Mouse (Mus musculus) layer of hippocampus, postnatal 36 days (tissue): ENCODE data around the gene Ssh2. TPM values are rescaled to one million over a fixed set of nuclear protein-coding genes. Genes with fewer than 3 reads are reported as not detected.
A peak's percentile ranks its signal among the peaks of the same experiment; 100 is the strongest.

ENCODE experiments used
- DNase-seq, 2 experiments: peaks; one replicate each; pipeline ENCODE4 v3.0.0; 2022
- total RNA-seq, 2 experiments: library from RNA; stranded (reverse); gene quantifications; 2 replicates each; pipeline ENCODE4 v1.2.3; 2021

The Ssh2 gene
- total RNA-seq, 2 experiments from 2014 or later = 34.2 to 39.7 TPM

- DNase-seq = peak; percentile 70 to 72
These were observed 277.6 kb downstream of the Ssh2 start, which contains the start of gene Git1 for GRCm38 (mm10) chr11:77493512-77494343. Gene Git1 (plus strand): TSS chr11:77493562.

DNA sequence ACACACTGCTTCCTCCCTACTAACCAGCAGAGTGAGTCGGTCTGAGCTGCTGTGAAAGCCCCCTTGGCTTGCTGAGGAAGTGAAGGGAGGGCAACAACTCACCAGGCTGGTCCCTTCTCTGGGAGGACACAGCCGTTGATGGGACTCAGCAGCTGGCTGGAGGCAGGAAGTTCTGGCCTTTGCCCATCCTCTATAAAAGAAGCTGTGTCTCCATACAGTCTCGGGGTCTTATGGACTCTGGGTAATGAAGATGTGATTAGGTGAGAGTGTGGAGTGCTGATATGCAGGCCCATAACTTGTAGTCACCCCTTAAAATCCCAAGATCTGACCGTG, 278.2 kb downstream of the Ssh2 start:
- DNase-seq = no peak

DNA sequence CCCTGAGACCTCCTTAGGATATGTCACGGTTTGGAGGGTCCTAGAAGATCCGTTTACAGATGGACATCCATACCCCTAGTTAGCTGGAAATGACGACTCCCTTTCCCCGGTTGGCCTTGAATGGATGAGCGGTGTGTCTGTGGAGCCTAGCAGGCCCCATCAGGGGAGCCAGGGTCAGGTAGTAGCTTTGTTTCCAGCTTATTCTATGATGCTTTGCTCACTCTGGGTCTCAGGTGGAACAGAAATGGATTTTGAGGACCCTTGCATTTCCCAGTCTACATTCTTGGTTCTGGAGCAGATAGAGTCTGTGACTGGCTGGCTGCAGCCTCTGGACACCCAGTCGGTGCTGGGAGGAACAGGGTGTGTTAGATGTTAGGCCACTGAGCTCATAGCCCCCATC, 278.7 kb downstream of the Ssh2 start:
- no peak for DNase-seq

DNA sequence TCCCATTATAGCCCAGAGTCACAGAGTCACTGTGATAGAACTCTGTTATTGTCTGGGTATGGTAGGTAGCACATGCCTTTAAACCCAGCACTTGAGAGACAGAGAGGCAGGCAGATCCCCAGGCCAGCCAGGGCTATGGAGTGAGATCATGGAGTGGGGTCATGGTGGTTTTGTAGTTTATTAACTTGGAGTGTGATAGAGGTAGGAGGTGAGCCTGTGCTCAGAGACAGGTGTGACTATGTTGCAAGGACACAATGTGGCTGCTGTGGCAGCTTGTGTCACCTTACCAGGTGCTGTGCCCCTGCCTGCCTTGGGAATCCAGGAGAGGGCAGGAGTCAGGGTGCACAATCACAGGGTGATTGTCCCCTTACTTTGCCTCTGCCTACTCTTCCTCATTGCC, 279.4 kb downstream of the Ssh2 start:
- DNase-seq = no peak

- no peak for DNase-seq
These were observed 281.3 kb downstream of the Ssh2 start for GRCm38 (mm10) chr11:77497341-77497756.

GRCm38 (mm10) chr11:77497851-77498250, 281.8 kb downstream of the Ssh2 start:
- DNase-seq = no peak

- DNase-seq = no peak
These were observed 282.4 kb downstream of the Ssh2 start for GRCm38 (mm10) chr11:77498261-77499139.

DNA sequence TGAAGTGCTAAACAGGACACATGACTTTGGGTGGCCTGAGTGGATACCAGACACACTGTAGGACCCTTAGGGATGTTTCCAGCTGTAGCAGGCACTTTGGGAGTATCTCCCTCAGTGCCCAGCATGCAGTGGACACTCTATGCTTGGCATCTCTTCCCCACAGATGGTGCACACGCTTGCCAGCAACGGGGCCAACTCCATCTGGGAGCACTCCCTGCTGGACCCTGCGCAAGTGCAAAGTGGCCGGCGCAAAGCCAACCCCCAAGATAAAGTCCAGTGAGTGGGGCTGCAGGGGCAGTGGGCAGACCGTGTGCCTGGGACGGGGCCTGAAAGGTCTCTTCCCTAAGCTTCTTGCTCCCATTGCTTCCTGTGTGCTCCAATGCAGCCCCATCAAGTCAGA, 283.3 kb downstream of the Ssh2 start:
- DNase-seq = no peak

DNA sequence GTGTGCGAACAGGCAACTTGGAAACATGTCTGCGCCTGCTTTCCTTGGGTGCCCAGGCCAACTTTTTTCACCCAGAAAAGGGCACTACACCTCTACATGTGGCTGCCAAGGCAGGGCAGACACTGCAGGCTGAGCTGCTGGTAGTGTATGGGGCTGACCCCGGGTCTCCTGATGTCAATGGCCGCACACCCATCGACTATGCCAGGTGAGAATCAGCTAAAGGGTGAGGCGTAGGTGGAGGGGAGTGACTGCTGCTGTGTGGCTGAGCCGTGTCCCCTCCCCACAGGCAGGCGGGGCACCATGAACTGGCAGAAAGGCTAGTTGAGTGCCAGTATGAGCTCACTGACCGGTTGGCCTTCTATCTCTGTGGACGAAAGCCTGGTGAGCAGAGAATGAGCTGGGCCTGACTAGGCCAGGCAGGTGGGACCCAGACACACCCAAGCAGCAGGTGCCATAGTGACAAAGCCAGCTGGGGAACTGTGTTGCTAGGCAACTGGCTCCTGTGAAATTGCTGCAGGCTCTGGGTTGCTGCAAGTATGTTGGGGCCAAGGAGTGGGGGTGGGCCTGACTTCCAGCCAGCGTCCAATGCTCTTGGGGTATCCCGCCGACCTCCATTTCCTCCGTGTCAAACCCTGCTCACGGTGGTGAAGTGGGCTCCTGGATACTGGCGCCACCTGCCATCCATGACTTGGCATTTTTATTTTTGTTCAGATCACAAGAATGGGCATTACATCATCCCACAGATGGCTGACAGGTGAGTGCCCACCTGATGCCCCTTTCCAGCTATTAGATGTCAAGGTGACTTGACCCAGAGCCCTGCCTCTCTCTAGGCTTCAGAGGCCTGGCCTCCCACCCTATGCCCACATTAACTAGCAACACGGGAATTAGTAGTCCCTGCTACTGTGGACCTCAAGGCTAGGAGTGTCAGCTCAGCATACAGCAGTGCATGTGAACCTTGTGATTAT, 284.6 kb downstream of the Ssh2 start:
- no peak for DNase-seq

GRCm38 (mm10) chr11:77501392-77501791, 285.3 kb downstream of the Ssh2 start:
- DNase-seq = peak in 1 of 2 experiments; percentile 70

DNA sequence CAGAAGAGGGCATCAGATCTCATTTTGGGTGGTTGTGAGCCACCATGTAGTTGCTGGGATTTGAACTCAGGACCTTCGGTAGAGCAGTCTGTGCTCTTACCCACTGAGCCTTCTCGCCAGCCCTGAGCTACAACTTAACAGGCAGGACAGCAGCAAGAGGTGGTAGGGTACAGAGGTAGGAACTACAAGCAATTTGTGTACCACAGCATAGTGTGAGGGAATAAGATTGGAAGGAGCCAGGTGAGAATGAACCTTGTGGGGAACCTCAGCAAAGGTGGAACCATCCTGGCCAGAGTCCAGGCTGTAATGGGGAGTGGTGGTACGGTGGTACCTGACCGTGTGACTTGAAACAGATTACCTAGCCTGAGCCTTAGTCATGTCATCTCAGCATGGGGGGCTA, 285.9 kb downstream of the Ssh2 start:
- no peak for DNase-seq

- no peak for DNase-seq
These were observed 286.4 kb downstream of the Ssh2 start for GRCm38 (mm10) chr11:77502481-77502880.

DNA sequence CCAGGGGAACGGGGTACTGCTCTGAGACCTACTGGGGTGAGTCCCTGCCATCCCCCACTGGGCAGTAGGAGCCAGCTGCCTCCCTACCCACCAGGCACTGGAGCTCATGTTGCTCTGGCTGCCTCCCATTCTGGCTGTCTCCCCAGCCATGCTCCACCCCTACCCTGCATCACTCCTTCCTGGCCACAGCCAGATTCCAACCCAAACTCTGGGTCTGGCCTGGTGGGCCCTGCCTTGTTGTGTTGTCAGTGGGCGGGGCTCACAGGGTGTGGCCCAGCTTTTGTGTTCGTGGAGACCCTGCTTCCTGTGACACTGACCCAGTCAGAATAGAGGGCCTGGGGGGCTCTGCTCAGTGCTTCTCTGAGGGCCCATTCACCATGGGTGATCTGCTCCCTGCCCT, 287.4 kb downstream of the Ssh2 start:
- DNase-seq = no peak

- no peak for DNase-seq
These were observed 288.3 kb downstream of the Ssh2 start for GRCm38 (mm10) chr11:77504377-77504776.

GRCm38 (mm10) chr11:77505291-77505980, 289.3 kb downstream of the Ssh2 start:
- DNase-seq = no peak

GRCm38 (mm10) chr11:77506273-77506672, 290.2 kb downstream of the Ssh2 start:
- DNase-seq = no peak

DNA sequence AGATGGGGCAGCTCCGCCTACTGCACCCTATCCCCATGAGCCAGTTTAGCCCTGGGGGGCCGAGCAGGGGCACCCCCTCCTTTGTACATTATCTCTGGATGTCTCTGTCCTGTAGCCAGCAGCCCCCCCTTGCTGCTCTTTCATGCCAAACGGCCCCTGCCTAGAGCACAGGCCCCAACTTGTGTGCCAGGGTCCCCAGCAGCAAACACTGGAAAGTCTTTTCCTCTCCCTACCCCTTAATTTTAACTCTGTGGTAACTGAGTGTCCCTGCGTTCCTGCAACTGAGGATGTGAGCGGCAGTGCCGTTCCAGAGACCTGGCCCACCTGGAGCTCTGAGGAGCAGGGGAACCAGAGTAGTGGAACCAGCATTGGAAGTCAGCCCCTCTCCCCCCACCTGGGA, 290.9 kb downstream of the Ssh2 start:
- DNase-seq = no peak

DNA sequence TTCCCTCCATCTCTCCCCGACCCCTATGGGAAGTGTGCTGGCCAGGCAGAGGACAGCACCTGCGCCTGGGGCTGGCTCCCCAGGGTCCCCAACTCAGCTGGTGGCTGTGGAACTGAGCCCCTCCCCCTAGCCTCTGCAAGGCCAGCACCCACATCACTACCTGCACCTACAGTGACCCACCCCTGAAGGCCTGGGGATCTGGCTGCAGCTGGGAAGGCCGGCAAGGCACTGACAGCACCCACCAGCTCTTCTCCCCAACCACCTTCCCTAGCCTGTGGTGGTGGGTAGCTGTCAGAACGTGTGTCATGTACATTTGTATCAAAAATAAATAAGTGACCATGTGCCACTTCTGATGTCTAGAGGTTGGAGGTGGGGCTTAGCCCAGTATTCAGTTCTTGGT, 291.3 kb downstream of the Ssh2 start:
- no peak for DNase-seq

DNA sequence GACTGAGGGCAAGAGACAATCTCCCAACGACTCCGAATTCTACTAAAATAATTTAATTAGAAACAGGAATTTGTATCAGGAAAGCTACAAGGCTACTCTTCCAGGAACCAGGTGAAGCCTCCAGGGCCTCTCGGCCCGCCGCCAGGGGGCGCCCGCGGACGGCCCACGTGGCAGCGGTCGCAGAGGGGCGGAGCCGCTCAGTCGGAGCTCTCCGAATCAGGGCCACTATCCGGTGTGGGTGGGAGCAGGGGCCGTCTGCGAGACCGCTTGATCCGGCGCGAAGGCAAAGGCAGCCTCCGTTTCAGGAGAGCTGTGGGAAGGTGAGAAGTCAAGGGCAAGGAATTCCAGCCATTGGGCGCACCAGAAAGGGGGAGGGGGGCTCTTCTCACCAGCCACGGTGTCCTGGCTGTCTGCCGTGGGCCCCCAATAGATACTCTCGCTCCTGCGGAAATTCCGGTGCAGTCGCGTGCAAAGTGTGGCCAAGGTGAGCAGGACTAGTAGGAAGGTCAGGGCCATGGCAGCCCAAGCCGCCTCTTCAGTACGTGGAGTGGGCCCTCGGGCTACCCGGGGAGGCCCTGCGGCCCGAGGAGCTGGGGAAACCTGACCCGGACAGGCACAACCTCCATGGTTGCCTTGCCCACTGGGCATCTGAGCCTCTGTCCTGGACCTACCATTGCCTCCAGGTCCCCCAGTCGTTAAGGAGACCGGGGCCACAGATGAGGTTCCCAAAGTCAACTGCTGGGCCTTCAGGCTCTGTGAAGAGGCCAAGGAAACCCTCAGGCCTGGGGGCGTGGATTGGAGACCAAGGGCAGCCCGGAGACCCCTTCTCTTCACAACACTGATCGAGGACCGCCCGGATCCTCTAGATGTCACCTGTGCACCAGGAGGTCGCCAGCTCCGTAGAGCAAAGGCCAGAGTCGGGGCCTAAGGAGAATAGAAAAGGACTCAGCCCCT, 292.3 kb downstream of the Ssh2 start:
- peak; percentile 81 to 85 for DNase-seq
